Mouse (Mus musculus) kidney, embryonic 15.5 days (tissue): ENCODE data around the gene Btg4. TPM values are rescaled to one million over a fixed set of nuclear protein-coding genes. Genes with fewer than 3 reads are reported as not detected.
A peak's percentile ranks its signal among the peaks of the same experiment; 100 is the strongest.

Source experiments
- ATAC-seq: fragments of 200-750 bp; cut with Nextera tagmentation; replicated peaks from 2 replicates; pipeline ENCODE4 v1.8.0; 2017; ENCODE audit warnings: moderate TSS enrichment; ENCODE audit not compliant: low FRiP score
- H3K27ac ChIP-seq: fragments of 300-500 bp; sonication (generic); 2 replicates; pipeline ENCODE4 v1.5.1; 2015; ENCODE audit warnings: mild to moderate bottlenecking, inconsistent platforms
- H3K27me3 ChIP-seq: fragments of 300-500 bp; sonication (generic); 2 replicates; pipeline ENCODE4 v1.6.1; 2015; ENCODE audit warnings: inconsistent platforms
- H3K36me3 ChIP-seq: fragments of 300-500 bp; sonication (generic); 2 replicates; pipeline ENCODE4 v1.6.1; 2015; ENCODE audit warnings: inconsistent platforms
- H3K4me1 ChIP-seq: fragments of 300-500 bp; sonication (generic); 2 replicates; pipeline ENCODE4 v1.6.1; 2015; ENCODE audit warnings: inconsistent platforms
- H3K4me2 ChIP-seq: fragments of 300-500 bp; sonication (generic); 2 replicates; pipeline ENCODE4 v1.6.1; 2015; ENCODE audit warnings: moderate library complexity, mild to moderate bottlenecking, inconsistent platforms
- H3K4me3 ChIP-seq: fragments of 300-500 bp; sonication (generic); replicated peaks from 2 replicates; pipeline ENCODE4 v1.5.1; 2015; ENCODE audit warnings: mild to moderate bottlenecking, inconsistent platforms
- H3K9ac ChIP-seq: fragments of 300-500 bp; sonication (generic); 2 replicates; pipeline ENCODE4 v1.6.1; 2015; ENCODE audit warnings: mild to moderate bottlenecking, inconsistent platforms
- H3K9me3 ChIP-seq: fragments of 300-500 bp; sonication (generic); replicated peaks from 2 replicates; pipeline ENCODE4 v1.6.1; 2016; ENCODE audit warnings: inconsistent platforms
- WGBS: fragments of 180-500 bp; shearing (Covaris S2); methylation state at CpG from one replicate; pipeline ENCODE4 v1.1.7; 2015; ENCODE audit warnings: mixed read lengths; 5-methylcytosine and 5-hydroxymethylcytosine counted together
- polyA plus RNA-seq: library from polyadenylated mRNA; unstranded; fragments of >200 nt; fragmentation: Nextera tagmentation; extraction: Ambion mirVana; gene quantifications from 2 replicates; pipeline ENCODE4 v1.2.1, GENCODE M21; 2015

Btg4 gene
- polyA plus RNA-seq, 1 experiment from 2014 or later, result not detected

- H3K4me2 ChIP-seq, result no peak overlapping the region
- WGBS, result 78% methylated on average over 6 of the region's 6 CpGs
- no peak overlapping the region for H3K27ac ChIP-seq
- H3K4me3 ChIP-seq, result no peak overlapping the region
- no peaks in the 10 kb centered on the region for H3K9me3 ChIP-seq
- ATAC-seq, result no peak
- H3K36me3 ChIP-seq, result no peaks in the 10 kb centered on the region
- no peak overlapping the region for H3K9ac ChIP-seq
- H3K27me3 ChIP-seq, result no peaks in the 10 kb centered on the region
- H3K4me1 ChIP-seq, result no peaks in the 10 kb centered on the region
Measured at GRCm38 (mm10) chr9:51042136-51042535, 18.6 kb upstream of the Btg4 start.

GRCm38 (mm10) chr9:51052180-51052579 is 8.5 kb upstream of the Btg4 start:
- H3K9me3 ChIP-seq, result no peaks in the 10 kb centered on the region
- ATAC-seq, result no peak
- WGBS, result 77% methylated on average over 3 of the region's 3 CpGs

GRCm38 (mm10) chr9:51056360-51057324 is 4.1 kb upstream of the Btg4 start:
- H3K27me3 ChIP-seq, result no peaks in the 10 kb centered on the region
- no peaks in the 10 kb centered on the region for H3K9me3 ChIP-seq
- WGBS, result 62% methylated on average over 3 of the region's 3 CpGs
- no peak overlapping the region for H3K9ac ChIP-seq
- H3K4me1 ChIP-seq, result 0 out of 2 replicates have a peak, but pooled peaks cover 2% of the 10 kb centered on the region
- no peak overlapping the region for H3K27ac ChIP-seq
- H3K4me3 ChIP-seq, result no peak overlapping the region
- H3K36me3 ChIP-seq, result no peaks in the 10 kb centered on the region
- H3K4me2 ChIP-seq, result no peak overlapping the region
- no peak for ATAC-seq

More at GRCm38 (mm10) chr9:51052180-51052579, 8.5 kb upstream of the Btg4 start:
- no peak overlapping the region for H3K27ac ChIP-seq
- 0 out of 2 replicates have a peak, but pooled peaks cover 2% of the 10 kb centered on the region for H3K4me1 ChIP-seq
- H3K27me3 ChIP-seq, result no peaks in the 10 kb centered on the region
- no peaks in the 10 kb centered on the region for H3K36me3 ChIP-seq
- no peak overlapping the region for H3K4me3 ChIP-seq
- no peak overlapping the region for H3K4me2 ChIP-seq
- H3K9ac ChIP-seq, result no peak overlapping the region

GRCm38 (mm10) chr9:51058951-51059521 is 1.7 kb upstream of the Btg4 start:
- 75% methylated on average over 4 of the region's 4 CpGs for WGBS
- no peaks in the 10 kb centered on the region for H3K27me3 ChIP-seq
- no peak overlapping the region for H3K27ac ChIP-seq
- 0 out of 2 replicates have a peak, but pooled peaks cover 2% of the 10 kb centered on the region for H3K4me1 ChIP-seq
- no peaks in the 10 kb centered on the region for H3K9me3 ChIP-seq
- H3K9ac ChIP-seq, result no peak overlapping the region
- no peak for ATAC-seq
- H3K36me3 ChIP-seq, result no peaks in the 10 kb centered on the region
- H3K4me3 ChIP-seq, result no peak overlapping the region
- no peak overlapping the region for H3K4me2 ChIP-seq

GRCm38 (mm10) chr9:51068202-51068601 is 7.5 kb downstream of the Btg4 start:
- H3K4me2 ChIP-seq, result no peak overlapping the region
- no peak overlapping the region for H3K9ac ChIP-seq
- no peak for ATAC-seq
- no peaks in the 10 kb centered on the region for H3K27me3 ChIP-seq
- H3K27ac ChIP-seq, result no peak overlapping the region
- H3K4me3 ChIP-seq, result no peak overlapping the region
- no peaks in the 10 kb centered on the region for H3K4me1 ChIP-seq
- H3K9me3 ChIP-seq, result no peaks in the 10 kb centered on the region
- H3K36me3 ChIP-seq, result no peaks in the 10 kb centered on the region
- 40% methylated on average over 3 of the region's 3 CpGs for WGBS

GRCm38 (mm10) chr9:51070801-51071200 is 10.1 kb downstream of the Btg4 start:
- Histone ChIP-seq H3K4me2 (no peak overlapping the region), H3K36me3 (no peaks in the 10 kb centered on the region), H3K9me3 (no peaks in the 10 kb centered on the region), H3K4me3 (no peak overlapping the region), H3K27me3 (no peaks in the 10 kb centered on the region), H3K27ac (no peak overlapping the region), H3K4me1 (peaks cover 5% of the 10 kb centered on the region), H3K9ac (no peak overlapping the region)
- WGBS, result 78% methylated on average over 4 of the region's 4 CpGs
- ATAC-seq, result no peak

- ATAC-seq, result 0 out of 2 replicates have a peak, but pooled peaks have one; percentile 34
- Histone ChIP-seq H3K9ac (no peak overlapping the region), H3K4me3 (peak overlapping the region; percentile 57), H3K4me1 (peaks cover 14% of the 10 kb centered on the region), H3K9me3 (no peaks in the 10 kb centered on the region), H3K4me2 (peak overlapping the region; percentile 88), H3K36me3 (no peaks in the 10 kb centered on the region), H3K27me3 (no peaks in the 10 kb centered on the region), H3K27ac (0 out of 2 replicates have a peak overlapping the region, but pooled peaks have one; percentile 69)
- 27% methylated on average over 3 of the region's 3 CpGs for WGBS
Measured at GRCm38 (mm10) chr9:51075780-51076179, 15.1 kb downstream of the Btg4 start.

GRCm38 (mm10) chr9:51076300-51076978 is 15.7 kb downstream of the Btg4 start:
- peak overlapping the region; percentile 88 for H3K4me2 ChIP-seq
- no peaks in the 10 kb centered on the region for H3K9me3 ChIP-seq
- peak overlapping the region; percentile 57 for H3K4me3 ChIP-seq
- H3K36me3 ChIP-seq, result no peaks in the 10 kb centered on the region
- ATAC-seq, result peak; percentile 67
- H3K4me1 ChIP-seq, result peaks cover 14% of the 10 kb centered on the region
- peak overlapping the region; percentile 50 for H3K9ac ChIP-seq
- under 1% methylated on average over 17 of the region's 17 CpGs for WGBS
- H3K27ac ChIP-seq, result peak overlapping the region; percentile 69; the same call in 1 of the 2 replicates
- H3K27me3 ChIP-seq, result no peaks in the 10 kb centered on the region

- WGBS, result under 1% methylated on average over 14 of the region's 14 CpGs
- Histone ChIP-seq H3K36me3 (no peaks in the 10 kb centered on the region), H3K9me3 (no peaks in the 10 kb centered on the region), H3K4me2 (peak within 1 kb of the TSS; percentile 88), H3K9ac (peak within 1 kb of the TSS; percentile 50), H3K4me3 (peak within 1 kb of the TSS; percentile 57), H3K27me3 (no peaks in the 10 kb centered on the region), H3K4me1 (peaks cover 14% of the 10 kb centered on the region), H3K27ac (peak within 1 kb of the TSS; percentile 69)
- ATAC-seq, result peak; percentile 98
Measured at GRCm38 (mm10) chr9:51076979-51077315, 16.2 kb downstream of the Btg4 start, which contains the start of gene Layn. Gene Layn, minus strand, starts transcription at chr9:51077094.

GRCm38 (mm10) chr9:51081614-51082013 is 20.9 kb downstream of the Btg4 start:
- 82% methylated on average over 5 of the region's 5 CpGs for WGBS

GRCm38 (mm10) chr9:51093697-51094096 is 33.0 kb downstream of the Btg4 start:
- Histone ChIP-seq H3K27me3 (no peaks in the 10 kb centered on the region), H3K36me3 (no peaks in the 10 kb centered on the region), H3K4me1 (no peaks in the 10 kb centered on the region), H3K4me3 (no peak overlapping the region), H3K4me2 (no peak overlapping the region), H3K9me3 (no peaks in the 10 kb centered on the region), H3K27ac (no peak overlapping the region), H3K9ac (no peak overlapping the region)
- ATAC-seq, result no peak
- WGBS, result 77% methylated on average over 5 of the region's 5 CpGs

More at GRCm38 (mm10) chr9:51081614-51082013, 20.9 kb downstream of the Btg4 start:
- Histone ChIP-seq H3K4me2 (no peak overlapping the region), H3K4me1 (peaks cover 5% of the 10 kb centered on the region), H3K36me3 (no peaks in the 10 kb centered on the region), H3K9me3 (no peaks in the 10 kb centered on the region), H3K27ac (no peak overlapping the region), H3K9ac (no peak overlapping the region), H3K4me3 (no peak overlapping the region), H3K27me3 (no peaks in the 10 kb centered on the region)
- ATAC-seq, result no peak
